Mouse (Mus musculus): ENCODE measurements around the gene Plekha8. TPM values are rescaled to one million over a fixed set of nuclear protein-coding genes. Genes with fewer than 3 reads are reported as not detected.

Plekha8 gene
- 2.0 and 2.4 TPM in 2 replicates for polyA plus RNA-seq (2015; fragmentation: Nextera tagmentation; extraction: Ambion mirVana)

GRCm38 (mm10) chr6:54594469-54595329 lies at the start of gene Plekha8:
Gene Plekha8 (plus strand): TSS chr6:54595111.

GRCm38 (mm10) chr6:54565665-54566545 lies 29.0 kb upstream of the Plekha8 start, which contains the start of gene Scrn1:
Gene Scrn1 (minus strand): TSS chr6:54566489.

GRCm38 (mm10) chr6:54597208-54597607 lies 2.3 kb downstream of the Plekha8 start, which contains the start of gene Fkbp14:
Gene Fkbp14 (minus strand): TSS chr6:54597308.

GRCm38 (mm10) chr6:54680891-54681745 lies 86.2 kb downstream of the Plekha8 start, which contains the start of gene Mturn:
Gene Mturn (plus strand): TSS chr6:54681624.

Other genes starting within 250 kb of the Plekha8 start
- gene Wipf3, start 165.5 kb upstream of the Plekha8 start, polyA plus RNA-seq (2015; fragmentation: Nextera tagmentation; extraction: Ambion mirVana) = 0.84 and 1.0 TPM in 2 replicates
- 3.4 and 4.2 TPM in 2 replicates for gene Scrn1, start 28.6 kb upstream of the Plekha8 start, polyA plus RNA-seq (2015; fragmentation: Nextera tagmentation; extraction: Ambion mirVana)
- 17.1 and 25.0 TPM in 2 replicates for gene Fkbp14, start 2.2 kb downstream of the Plekha8 start, polyA plus RNA-seq (2015; fragmentation: Nextera tagmentation; extraction: Ambion mirVana)
- 4.0 and 5.8 TPM in 2 replicates for gene Mturn, start 86.5 kb downstream of the Plekha8 start, polyA plus RNA-seq (2015; fragmentation: Nextera tagmentation; extraction: Ambion mirVana)
- 1.5 and 1.9 TPM in 2 replicates for gene Znrf2, start 221.8 kb downstream of the Plekha8 start, polyA plus RNA-seq (2015; fragmentation: Nextera tagmentation; extraction: Ambion mirVana)